ENCODE assay signal across 16 mouse cellular contexts in the genomic region with DNA sequence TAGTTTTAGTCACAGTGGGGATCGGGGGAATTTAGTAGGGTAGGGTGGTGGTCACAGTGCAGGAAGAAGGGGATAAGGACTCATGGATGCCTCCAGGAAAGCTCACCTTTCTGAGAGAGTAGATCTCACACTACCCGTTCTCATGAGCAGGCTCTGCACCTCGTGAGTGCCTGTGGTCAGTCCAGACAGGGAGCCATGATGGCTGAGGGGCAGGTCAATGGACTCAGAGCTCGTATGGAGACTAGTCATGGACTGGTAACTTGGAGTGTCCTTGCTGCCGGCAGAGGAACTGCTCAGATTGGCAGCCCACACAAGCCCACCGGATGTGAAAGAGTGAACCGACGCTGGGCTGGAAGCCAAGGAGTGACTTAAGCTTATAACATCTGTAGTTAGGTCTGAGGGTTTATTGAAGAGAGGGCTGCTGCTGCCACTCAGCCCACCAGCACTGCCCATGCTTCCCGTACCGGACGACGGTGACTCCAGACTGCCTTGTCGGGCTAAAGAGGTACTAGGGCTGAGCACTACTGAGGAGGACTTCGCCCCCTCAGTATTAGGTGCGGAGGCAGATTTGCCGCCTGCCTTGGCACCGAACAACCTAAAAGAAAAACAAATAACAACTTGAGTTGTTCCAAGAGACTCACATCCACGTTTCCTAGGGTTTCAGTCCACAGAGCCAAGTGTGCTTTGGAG.
A peak's percentile ranks its signal among the peaks of the same experiment; 100 is the strongest.
DNase-seq lines count a peak whose midpoint lies in the region; ATAC-seq lines count a peak whose summit lies in the region.
"Had no signal": no experiment of that assay in that cellular context is flagged by ENCODE, and none has a peak within 500 bp of the region (broad histone marks: within the 10 kb centered on the region; RNA-seq: fewer than 3 reads in every experiment).

No protein-coding gene starts in this region.

- no peak overlapping the region for H3K27ac ChIP-seq in forebrain, embryonic 13.5 days
- no peak overlapping the region for H3K27ac ChIP-seq in forebrain, embryonic 14.5 days (ENCODE audit: low read depth, low read length)
- no peak overlapping the region for H3K27ac ChIP-seq in kidney, embryonic 16.5 days (ENCODE audit: low read length)
- no peak overlapping the region for H3K27ac ChIP-seq in neural tube, embryonic 11.5 days (ENCODE audit: low read depth, low read length)
- H3K27ac ChIP-seq: heart, embryonic 10.5 days; liver, embryonic 15.5 days; stomach, postnatal 0 days had no signal

- no peaks in the 10 kb centered on the region for H3K36me3 ChIP-seq in forebrain, embryonic 13.5 days (ENCODE audit: poor library complexity, severe bottlenecking)
- H3K36me3 ChIP-seq in forebrain, embryonic 14.5 days (ENCODE audit: control insufficient read depth, insufficient read depth, low read length), result no peaks in the 10 kb centered on the region
- no peaks in the 10 kb centered on the region for H3K36me3 ChIP-seq in kidney, embryonic 16.5 days (ENCODE audit: insufficient read depth, low read length)
- H3K36me3 ChIP-seq in neural tube, embryonic 11.5 days (ENCODE audit: control insufficient read depth, insufficient read depth, low read length), result no peaks in the 10 kb centered on the region
- H3K36me3 ChIP-seq: heart, embryonic 10.5 days; liver, embryonic 15.5 days had no signal

- DNase-seq in forebrain, embryonic 14.5 days (ENCODE audit: low spot score), result no peak
- DNase-seq in kidney, postnatal 10 days, result peak; percentile 23
- no peak for DNase-seq in neural tube, embryonic 11.5 days (ENCODE audit: low spot score)
- DNase-seq in neural tube, embryonic 10.5 days (ENCODE audit: extremely low spot score, low spot score), result no peak
- DNase-seq in adrenal gland, adult 18-20 months (ENCODE audit: low spot score in 2 of 2), result no peak
- DNase-seq: adrenal gland, adult 2 months; B cell, adult 2 months; gastrocnemius, postnatal 14 days; spleen, adult 18-20 months; thymus, postnatal 4 days had no signal

- 0 out of 2 replicates have a peak, but pooled peaks have one; percentile 27 for ATAC-seq in forebrain, embryonic 13.5 days
- ATAC-seq in forebrain, embryonic 14.5 days, result no peak
- ATAC-seq in kidney, embryonic 16.5 days (ENCODE audit: low FRiP score, low TSS enrichment), result no peak
- ATAC-seq in neural tube, embryonic 11.5 days (ENCODE audit: insufficient read depth, low FRiP score, low TSS enrichment), result peak; percentile 18; the same call in 1 of the 2 replicates

- no peaks in the 10 kb centered on the region for H3K9me3 ChIP-seq in forebrain, embryonic 13.5 days (replicated peaks)
- no peaks in the 10 kb centered on the region for H3K9me3 ChIP-seq in forebrain, embryonic 14.5 days (replicated peaks; ENCODE audit: control insufficient read depth, low read length)
- H3K9me3 ChIP-seq in kidney, embryonic 16.5 days (ENCODE audit: low read length), result no peaks in the 10 kb centered on the region
- no peaks in the 10 kb centered on the region for H3K9me3 ChIP-seq in neural tube, embryonic 11.5 days (ENCODE audit: control insufficient read depth, low read length)
- H3K9me3 ChIP-seq: heart, embryonic 10.5 days; liver, embryonic 15.5 days had no signal

- no peak overlapping the region for H3K9ac ChIP-seq in forebrain, embryonic 13.5 days
- H3K9ac ChIP-seq in forebrain, embryonic 14.5 days (ENCODE audit: low read length), result no peak overlapping the region
- H3K9ac ChIP-seq in kidney, embryonic 16.5 days (replicated peaks; ENCODE audit: low read length), result no peak overlapping the region
- H3K9ac ChIP-seq in neural tube, embryonic 11.5 days (ENCODE audit: low read length), result no peak overlapping the region
- H3K9ac ChIP-seq: liver, embryonic 15.5 days had no signal

- no peaks in the 10 kb centered on the region for H3K27me3 ChIP-seq in forebrain, embryonic 13.5 days
- no peaks in the 10 kb centered on the region for H3K27me3 ChIP-seq in forebrain, embryonic 14.5 days (replicated peaks; ENCODE audit: control insufficient read depth, insufficient read depth, low read length)
- H3K27me3 ChIP-seq in kidney, embryonic 16.5 days (ENCODE audit: insufficient read depth, low read length), result no peaks in the 10 kb centered on the region
- no peaks in the 10 kb centered on the region for H3K27me3 ChIP-seq in neural tube, embryonic 11.5 days (ENCODE audit: control insufficient read depth, insufficient read depth, low read length)
- H3K27me3 ChIP-seq: liver, embryonic 15.5 days had no signal

- H3K4me3 ChIP-seq in forebrain, embryonic 13.5 days, result no peak overlapping the region
- H3K4me3 ChIP-seq in forebrain, embryonic 14.5 days (ENCODE audit: low read depth, low read length), result no peak overlapping the region
- H3K4me3 ChIP-seq in kidney, embryonic 16.5 days (ENCODE audit: low read length), result no peak overlapping the region
- H3K4me3 ChIP-seq in neural tube, embryonic 11.5 days (ENCODE audit: low read depth, low read length), result no peak overlapping the region
- H3K4me3 ChIP-seq: heart, embryonic 10.5 days; liver, embryonic 15.5 days; myocyte had no signal

- no peak overlapping the region for H3K4me2 ChIP-seq in forebrain, embryonic 13.5 days
- H3K4me2 ChIP-seq in forebrain, embryonic 14.5 days (ENCODE audit: low read length), result no peak overlapping the region
- no peak overlapping the region for H3K4me2 ChIP-seq in kidney, embryonic 16.5 days (replicated peaks; ENCODE audit: low read depth, low read length)
- no peak overlapping the region for H3K4me2 ChIP-seq in neural tube, embryonic 11.5 days (ENCODE audit: low read depth)
- H3K4me2 ChIP-seq: liver, embryonic 15.5 days had no signal

- H3K4me1 ChIP-seq in forebrain, embryonic 13.5 days, result no peaks in the 10 kb centered on the region
- H3K4me1 ChIP-seq in forebrain, embryonic 14.5 days (ENCODE audit: control insufficient read depth, insufficient read depth, low read length), result no peaks in the 10 kb centered on the region
- H3K4me1 ChIP-seq in kidney, embryonic 16.5 days (ENCODE audit: insufficient read depth, low read length), result no peaks in the 10 kb centered on the region
- no peaks in the 10 kb centered on the region for H3K4me1 ChIP-seq in neural tube, embryonic 11.5 days (ENCODE audit: control insufficient read depth, insufficient read depth, low read length)
- H3K4me1 ChIP-seq: heart, embryonic 10.5 days; liver, embryonic 15.5 days had no signal

- WGBS in forebrain, embryonic 13.5 days, result 74% methylated on average over 18 of the region's 18 CpGs
- WGBS in forebrain, embryonic 14.5 days, result 75% methylated on average over 18 of the region's 18 CpGs
- 76% methylated on average over 18 of the region's 18 CpGs for WGBS in kidney, embryonic 16.5 days
- WGBS in neural tube, embryonic 11.5 days, result 84% methylated on average over 18 of the region's 18 CpGs

Comparison
In these comparisons a context has a peak if more than half of its experiments do, and no peak if none do; other contexts are left out.
1. ATAC-seq: peak in forebrain, embryonic 13.5 days (single experiment) and neural tube, embryonic 11.5 days (single experiment); none in forebrain, embryonic 14.5 days (single experiment) and kidney, embryonic 16.5 days (single experiment).